Mouse (Mus musculus): ENCODE measurements around the gene Safb.
A peak's percentile ranks its signal among the peaks of the same experiment; 100 is the strongest.

The Safb gene

DNA sequence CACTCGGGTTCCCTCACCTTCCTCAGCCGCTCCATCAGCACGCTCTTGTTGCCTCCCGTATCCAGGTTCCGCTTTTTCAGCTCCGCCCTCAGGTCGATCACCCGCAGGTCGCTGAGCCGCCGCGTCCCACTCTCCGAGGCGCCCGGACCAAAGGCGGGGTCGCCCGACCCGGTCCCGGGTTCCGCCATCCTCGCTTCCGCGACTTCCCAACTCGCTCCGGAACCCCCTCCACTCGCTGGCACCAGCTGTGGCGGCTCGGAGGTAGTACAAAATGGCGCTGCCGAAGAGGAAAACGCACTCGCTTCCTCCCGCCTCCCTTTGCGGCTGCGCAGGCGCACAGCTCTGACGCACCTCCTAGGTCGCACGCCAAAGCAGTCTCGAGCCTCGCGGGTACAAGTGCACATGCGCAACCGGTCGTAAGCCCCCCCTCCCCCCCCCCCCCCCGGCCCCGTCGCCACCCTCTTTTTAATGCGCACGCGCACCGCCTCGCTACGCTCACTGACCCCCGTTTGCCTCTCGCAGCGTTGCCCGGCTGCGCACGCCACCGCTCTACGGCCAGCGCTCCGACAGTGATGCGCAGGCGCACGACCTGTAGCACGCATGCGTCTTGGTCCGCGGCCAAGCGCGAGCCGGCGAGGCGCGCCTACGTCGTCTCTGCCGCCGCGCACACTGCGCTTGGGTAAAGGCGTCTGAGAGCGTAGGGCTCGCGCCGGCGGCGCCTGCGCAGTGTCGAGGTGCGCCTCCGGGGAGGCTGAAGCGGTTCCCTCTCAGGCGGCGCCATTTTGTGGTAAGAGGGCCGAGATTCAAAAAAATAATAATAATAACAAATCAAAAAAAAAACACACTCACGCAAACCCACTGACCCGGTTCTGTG lies at the start of gene Safb, which contains the start of gene Safb2:
Gene Safb, plus strand, starts transcription at position 569 of the 874 bp plus-strand sequence.
Gene Safb2, minus strand, starts transcription at position 329 of the 874 bp plus-strand sequence.
- DNase-seq (ENCODE audit: low spot score in 2 of 2) = peak; percentile 99 to 100

DNA sequence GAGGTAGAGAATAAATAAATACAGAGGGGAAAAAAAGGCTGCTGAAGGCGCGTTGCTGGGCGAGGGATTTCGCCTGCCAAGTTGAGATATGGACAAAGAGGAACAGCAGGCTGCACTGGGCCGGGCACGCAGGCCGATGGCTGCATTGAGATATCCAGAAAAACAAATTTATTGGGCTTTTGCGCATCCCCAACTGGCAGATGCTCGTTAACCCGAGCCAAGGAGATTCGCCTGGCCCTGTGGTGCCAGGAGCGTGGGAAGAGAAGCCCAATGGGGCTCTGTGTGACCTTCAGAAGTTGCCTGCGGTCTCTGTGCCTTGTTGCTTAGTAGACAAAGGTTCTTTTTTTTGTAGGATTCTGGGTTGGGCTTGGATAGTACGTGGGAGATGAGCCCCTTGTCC lies 48.4 kb upstream of the Safb start:
- DNase-seq (ENCODE audit: low spot score in 2 of 2) = no peak

DNA sequence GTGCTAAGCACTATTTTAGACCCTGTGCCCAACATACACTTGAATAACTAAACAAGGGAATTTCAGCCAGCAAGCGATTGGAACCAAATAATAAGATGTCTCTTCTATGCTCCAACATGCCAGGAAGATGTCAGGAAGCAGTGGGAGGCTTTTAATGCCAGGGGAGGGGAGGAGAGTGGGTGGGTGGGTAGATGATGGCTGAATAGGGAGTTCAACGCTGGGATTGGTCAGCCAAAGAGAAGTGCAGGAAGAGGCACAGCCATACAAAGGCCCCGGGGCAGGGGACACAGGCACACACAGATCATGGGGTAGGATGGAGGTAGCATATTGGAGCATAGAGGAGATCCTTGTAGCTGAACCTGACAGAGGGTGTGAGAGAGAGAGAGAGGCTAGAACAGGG lies 47.8 kb upstream of the Safb start:
- DNase-seq (ENCODE audit: low spot score in 2 of 2) = no peak

DNA sequence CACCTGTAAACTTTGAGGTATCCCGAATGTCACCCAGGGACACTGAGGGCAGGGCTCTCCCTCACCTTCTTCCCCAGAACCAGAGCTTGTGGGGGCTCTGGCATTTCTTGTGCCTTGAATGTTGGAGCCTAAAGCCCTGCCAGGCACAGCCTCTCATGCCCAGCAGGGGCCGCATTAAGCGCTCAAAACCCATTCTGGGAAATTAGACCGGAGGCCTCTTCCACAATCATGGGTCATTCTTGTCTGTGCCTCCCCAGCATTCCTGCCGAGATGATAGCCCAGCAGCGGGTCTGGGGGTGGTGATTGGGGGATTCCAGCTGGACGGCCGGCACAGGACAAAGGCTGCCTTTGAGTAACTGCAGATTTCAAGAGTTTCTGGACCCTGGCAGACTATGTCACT lies 46.7 kb upstream of the Safb start:
- DNase-seq (ENCODE audit: low spot score in 2 of 2) = peak in 1 of 2 experiments; percentile 63

DNA sequence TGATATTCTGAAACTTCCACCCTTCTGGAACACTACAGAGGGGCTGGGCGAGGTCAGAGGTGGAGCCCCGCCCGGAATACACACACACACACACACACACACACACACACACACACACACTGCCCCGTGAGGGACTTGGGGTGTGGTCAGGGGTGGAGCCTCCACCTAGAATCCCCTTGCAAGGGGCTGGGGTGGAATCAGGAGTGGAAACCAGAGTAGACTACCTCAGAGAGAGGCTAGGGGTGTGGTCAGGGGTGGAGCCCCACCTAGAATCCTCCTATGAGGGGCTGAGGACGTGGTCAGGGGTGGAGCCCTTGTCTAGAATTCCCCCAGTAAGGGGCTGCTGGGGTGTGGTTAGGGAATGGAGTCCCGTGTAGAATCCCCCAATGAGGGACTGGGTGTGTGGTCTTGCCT lies 44.1 kb upstream of the Safb start:
- no peak for DNase-seq (ENCODE audit: low spot score in 2 of 2)

DNA sequence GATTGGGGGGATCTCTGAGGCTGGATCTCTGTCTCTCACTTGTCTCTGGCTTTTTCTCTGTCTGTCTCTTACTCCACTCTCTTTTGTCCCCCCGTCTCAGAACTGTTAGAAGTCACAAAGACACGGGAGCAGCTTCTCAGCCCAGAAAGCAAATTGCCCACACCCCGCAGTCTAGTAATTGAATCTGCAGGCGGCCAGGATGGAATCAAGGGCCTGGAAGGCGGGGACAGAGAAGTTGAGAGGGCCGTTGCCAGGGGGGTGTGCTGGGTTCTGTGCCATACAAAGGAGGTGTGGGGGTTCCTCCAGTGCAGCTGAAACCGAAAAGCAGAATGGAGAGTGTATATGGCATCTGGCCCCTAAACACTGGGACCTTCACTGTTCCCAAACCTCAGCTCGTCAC lies 41.9 kb upstream of the Safb start:
- no peak for DNase-seq (ENCODE audit: low spot score in 2 of 2)

DNA sequence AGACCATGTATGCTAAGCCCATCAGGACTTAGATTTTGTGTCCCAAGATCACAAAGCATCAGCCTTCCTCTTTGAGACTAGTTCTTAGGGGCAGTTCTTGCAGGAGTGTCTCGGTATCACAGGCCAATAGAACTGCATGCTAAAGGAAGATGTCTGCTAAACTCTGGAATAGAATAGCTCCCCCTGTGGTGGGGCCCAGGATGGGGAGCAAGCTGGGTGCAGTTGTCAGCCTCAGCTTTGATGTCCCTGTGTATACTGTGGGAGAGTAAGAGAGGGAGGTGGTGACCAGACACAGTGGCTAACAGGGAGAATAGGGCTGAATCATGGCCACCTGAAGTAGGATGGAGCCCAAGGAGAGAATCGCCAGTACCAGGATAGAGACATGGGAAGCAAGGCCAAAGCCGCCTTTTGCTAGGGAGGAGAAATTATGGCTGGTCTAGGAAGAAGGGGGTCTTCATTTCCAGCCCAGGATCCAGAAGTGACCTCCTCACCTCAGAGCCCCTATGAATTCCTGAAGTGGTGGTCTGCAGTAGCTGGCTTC lies 40.9 kb upstream of the Safb start:
- DNase-seq (ENCODE audit: low spot score in 2 of 2) = no peak

DNA sequence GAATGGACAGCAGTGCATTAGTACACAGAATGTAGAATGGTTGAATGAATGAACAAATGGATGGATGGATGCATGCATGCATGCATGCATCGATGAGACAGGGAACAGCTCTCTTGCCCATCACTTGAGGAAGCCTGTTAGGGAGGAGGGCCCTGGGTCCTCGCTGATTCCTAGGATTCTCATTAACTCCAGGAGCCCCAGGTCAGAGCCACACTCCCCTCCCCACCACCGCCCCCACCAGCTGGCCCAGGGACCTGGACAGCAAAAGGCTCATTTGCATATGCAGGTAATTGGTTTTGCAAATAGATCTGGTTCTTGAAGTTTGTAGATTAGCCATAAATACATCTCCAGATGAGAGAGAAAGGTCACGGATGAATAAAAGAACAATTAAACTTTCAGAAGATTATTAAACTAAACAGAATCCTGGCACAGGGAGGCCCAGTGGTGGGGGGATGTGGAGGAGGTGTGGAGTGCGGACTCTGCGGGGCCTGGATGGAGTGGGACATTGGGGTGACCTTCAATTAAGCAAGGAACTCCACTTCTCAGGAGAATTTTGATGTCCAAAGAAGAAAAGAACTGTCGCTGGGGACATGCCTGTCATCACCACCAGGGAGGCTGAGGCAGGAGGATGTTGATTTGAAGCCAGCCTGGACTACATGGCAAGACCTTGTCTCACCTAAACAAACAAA lies 39.8 kb upstream of the Safb start:
- no peak for DNase-seq (ENCODE audit: low spot score in 2 of 2)

DNA sequence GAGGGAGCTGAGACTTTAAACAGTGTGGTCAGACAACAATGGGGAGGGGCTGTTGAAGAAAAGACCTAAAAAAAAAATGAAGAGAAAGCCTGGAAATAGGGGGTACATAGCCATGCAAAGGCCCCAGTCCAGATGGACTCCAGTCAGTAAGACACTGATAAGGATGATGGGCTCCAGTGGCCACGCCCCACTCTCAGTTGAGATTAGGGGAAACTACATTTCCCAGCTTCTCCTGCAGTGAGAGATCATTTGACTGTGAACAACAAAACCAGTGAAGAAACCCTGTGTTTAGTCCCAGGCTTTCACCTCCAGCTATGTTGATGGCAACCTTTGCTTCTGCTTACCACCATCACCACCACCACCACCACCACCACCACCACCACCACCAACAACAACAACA lies 38.7 kb upstream of the Safb start:
- no peak for DNase-seq (ENCODE audit: low spot score in 2 of 2)

DNA sequence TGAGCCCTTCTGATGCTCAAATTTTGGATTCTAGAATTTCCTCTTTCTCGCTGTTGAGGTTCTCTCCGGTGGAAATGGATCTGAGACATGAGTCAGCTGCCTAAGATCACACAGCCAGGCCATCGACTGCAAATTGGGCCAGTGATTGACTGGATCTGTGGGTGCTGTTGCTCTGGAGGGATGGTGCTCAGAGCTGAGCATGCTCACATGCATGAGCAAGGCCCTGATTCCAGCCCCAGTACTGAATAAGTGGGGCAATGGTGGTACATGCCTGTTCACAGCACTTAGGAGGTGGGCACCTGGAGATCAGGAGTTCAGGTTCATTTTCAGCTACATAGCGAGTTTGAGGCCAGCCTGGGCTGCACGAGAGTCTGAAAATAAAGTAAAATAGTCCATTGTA lies 38.0 kb upstream of the Safb start:
- DNase-seq (ENCODE audit: low spot score in 2 of 2) = no peak

DNA sequence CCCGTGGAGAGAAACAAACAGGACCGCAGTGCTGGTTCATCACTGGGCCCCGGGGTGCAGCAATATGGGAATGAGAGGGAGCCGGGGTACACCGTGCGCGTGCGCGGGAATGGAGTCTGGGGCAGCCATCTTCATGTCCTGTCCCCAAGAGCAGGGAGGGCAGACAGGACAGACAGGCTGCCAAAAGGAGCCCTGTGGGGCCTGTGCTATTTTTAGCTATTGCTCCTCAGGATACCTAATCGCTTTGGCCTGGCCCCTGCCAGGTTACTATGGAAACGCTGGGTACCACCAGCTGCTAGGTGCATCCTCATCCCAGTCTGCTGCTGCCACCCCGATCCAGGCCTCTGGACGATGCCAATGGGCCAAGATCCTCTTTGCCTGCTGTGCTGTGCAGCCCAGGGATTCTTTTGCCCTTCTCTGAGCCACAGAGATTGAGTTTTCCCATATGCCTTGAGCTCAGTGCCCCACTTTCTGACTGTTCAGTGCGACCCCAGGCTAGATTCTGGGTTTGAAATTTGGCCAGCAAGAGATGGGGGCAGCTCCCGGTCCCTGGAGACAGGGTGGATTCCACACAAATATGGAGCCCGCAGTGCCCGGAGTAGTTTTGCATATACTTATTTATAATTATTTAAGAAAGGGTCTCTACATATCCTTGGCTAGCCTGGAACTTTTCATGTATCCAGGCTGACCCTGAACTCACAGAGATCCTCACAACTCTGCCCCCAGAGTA lies 37.3 kb upstream of the Safb start:
- DNase-seq (ENCODE audit: low spot score in 2 of 2) = peak in 1 of 2 experiments; percentile 77

DNA sequence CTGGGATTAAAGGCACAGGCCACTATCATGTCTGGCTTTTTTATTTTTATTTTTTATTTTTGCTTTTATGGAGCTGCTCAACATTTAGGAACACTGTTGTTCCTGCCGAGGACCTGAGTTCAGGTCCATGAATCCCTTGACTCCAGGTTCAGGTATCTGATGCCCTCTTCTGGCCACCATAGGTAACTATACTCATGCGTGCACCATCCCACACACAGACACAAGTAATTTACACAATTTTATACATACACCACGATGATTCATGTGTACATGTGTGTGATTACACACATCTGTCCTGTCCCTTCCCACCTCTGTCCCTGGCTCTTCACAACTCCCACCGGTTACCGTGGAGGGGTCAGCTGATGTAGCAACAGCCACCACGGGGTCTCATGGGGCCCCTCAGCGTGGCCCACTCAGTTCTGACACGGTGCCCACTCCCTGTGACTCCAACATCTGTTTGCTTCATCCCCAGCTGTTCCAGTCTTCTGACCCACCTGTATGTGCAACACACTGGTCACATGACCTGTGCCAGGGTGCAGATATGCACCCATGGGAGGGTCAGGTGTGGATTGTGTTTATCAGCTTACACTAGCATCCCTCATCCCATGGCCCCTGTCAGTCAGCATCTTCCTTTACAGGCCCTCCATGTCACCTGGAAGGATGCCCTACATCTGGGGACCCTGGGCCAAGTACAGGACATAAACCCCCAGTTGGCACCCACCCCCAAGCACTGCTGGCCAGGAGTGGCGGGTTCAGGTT lies 36.6 kb upstream of the Safb start:
- peak in 1 of 2 experiments; percentile 12 for DNase-seq (ENCODE audit: low spot score in 2 of 2)

DNA sequence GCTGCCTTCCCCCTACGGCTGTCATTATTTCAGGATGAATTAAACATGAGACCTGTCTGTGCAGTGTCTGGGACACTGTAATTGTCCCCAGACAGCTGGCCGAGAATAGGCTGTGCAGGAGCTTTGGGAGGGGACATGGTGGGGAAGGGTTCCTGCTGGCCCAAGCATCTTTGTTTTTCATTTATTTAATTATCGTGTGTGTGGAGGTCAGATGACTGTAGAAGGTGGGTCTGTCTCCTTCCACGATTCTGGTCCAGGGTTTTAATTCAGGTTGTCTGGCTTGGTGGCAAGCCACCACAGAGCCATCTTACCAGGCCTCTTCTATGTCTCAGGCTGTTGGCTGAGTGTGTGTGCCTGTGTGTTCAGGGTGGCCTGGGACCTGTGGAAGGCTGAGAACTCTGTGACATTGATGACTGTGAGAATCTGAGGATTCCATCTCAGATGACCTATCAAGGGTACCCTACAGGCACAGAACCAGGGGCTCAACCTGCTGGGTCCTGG lies 36.0 kb upstream of the Safb start:
- no peak for DNase-seq (ENCODE audit: low spot score in 2 of 2)

DNA sequence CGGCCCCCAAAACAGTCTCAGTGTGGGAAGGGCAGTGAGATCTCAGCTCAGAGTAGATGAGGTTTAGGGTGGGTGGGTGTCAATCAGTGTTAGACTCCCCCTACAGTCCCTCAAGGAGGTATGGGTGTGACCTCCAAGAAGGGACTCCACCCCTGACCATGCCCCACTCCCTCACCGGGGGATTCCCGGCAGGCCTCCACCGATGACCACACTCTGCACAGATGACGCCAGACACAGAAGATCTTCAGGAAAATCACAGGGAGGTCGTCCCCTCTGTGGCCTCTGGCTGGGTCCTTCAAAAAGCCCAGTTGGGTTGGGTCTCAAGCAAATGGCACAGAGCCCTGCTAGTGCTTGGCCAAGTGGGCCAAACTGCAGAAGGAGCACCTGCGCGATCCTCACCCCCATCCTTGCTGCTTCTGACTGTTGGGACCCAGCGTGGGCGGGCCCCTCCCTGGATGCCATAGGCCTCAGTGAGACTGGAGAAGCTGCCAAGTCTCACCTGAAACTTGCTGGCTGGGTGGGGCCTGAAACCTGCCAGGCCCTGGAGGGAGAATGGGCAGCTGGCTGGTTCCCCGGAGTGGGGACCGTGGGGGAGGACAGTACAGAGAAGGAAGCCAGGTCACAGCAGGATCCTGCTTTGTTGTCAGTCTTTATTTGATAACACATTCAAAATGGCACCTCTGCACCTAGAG lies 33.7 kb upstream of the Safb start:
- peak; percentile 14 to 17 for DNase-seq (ENCODE audit: low spot score in 2 of 2)

DNA sequence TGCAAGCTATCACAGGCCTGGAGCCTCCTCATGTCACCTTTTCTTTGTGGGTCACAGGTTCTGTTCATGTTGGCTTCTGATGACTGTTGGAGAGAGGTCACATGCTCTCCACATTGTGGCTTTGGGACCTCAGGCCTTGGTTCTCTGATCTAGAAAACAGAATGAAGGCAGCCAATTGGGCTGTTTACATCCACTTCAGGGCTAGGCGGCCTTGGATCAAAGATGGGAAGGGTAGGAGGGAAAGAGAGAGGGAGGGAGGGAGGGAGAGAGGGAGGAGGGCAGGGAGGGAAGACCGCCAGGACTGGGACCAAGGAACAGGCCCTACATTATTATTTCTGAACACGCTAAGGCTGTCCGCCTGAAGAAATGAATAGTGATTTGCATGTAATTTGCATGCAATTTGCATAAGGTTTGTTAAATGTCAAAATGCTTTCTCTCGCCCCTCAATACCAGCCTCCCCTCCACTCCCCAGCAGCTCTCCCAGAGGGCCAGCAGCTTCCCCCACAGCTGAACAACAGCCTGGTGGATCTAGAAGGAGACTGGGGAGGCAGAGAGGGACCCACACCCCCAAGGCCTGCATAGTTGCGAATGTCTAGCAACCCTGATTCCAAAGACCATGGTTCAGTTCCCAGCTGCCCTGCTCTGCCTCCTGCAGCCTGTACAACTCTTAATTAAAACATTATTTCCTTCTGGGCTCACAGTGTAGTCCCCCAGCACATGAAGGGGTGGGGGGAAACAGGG lies 32.6 kb upstream of the Safb start:
- peak in 1 of 2 experiments; percentile 19 for DNase-seq (ENCODE audit: low spot score in 2 of 2)

DNA sequence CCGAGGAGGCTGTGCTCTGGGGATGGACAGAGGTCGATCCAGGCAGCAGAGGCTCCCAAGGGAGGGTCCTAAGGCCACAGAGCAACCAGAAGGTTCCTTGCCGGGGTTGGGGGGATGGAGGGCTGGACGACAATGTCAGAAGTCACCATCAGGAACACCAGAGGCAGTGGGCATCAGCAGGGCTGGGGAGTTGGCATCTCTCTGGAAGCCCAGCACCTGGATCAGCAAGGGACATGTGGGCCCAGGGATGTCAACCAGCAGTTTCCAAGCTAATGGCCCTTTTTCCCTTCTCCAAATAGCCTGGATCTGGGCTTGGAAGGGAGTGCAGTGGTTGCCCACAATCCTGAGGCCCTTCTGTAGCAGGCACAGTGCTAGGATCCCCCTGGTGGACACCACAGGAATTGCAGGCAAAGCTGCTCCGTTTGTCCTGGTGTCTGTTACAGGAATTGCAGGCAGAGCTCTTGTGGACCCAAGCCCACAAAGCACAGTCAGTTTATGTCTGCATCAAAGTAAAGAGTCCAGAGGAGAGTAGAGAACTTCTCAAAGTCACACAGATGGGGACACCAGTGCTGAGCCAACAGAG lies 31.8 kb upstream of the Safb start:
- peak; percentile 63 to 80 for DNase-seq (ENCODE audit: low spot score in 2 of 2)

DNA sequence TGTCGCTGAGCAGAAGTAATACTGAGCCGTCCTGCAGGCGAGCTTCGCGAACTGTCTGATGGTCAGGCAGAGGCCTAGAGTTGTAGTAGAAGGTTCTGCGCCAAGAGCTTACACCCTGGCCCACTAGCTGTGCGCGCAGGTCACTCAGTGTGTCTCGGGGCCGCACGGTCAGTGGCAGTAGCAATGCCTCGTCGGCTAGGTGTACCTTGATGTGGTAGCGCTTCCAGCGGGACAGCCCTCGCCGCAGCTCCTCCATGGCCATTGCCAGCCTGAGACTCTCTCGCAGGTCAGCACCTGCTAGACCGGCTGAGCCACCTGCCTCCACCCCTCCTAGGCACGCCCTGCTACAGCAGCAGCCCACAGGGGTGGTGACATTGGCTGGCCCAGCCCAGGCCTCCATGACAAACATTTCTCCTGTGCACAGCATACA lies 30.5 kb upstream of the Safb start, which contains the start of gene Gm20219:
Gene Gm20219, minus strand, starts transcription at position 266 of the 430 bp plus-strand sequence.
- no peak for DNase-seq (ENCODE audit: low spot score in 2 of 2)

DNA sequence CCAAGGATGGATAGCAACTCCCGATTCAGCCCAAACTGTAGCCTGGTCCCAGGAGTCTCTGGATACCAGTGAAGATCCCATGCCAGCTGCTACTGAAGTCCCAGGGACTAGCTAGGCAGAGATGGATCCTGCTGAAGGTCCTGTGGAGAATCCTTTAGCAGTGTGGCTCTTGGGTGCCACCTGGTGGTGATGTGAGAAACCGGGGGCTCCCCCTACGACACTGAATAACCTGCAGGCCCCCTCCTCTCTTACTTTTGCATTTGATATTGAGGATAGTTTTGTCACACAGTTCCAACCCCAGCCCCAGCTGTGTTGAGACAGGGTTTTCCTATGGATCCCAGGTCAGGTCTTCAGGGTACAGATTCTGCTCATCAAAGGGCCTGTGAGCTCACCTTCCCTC lies 26.2 kb upstream of the Safb start:
- DNase-seq (ENCODE audit: low spot score in 2 of 2) = peak; percentile 65 to 78

DNA sequence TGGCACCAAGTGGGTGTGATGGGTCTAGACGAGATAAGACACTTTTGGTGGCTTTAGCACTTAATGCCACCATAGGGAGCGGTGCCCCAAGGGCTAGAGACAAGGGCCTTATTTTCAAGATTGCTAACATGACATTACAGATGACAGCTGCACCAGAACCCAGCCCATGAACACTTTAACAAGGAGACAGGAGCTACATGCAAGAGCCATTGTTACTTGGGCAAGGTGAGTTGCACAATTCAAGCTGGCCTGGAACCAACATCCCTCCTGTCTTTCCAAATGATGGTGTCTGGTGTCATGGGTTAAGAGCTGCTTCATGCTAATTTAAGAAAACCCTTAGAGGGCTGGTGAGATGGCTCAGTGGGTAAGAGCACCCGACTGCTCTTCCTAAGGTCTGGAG lies 25.2 kb upstream of the Safb start:
- no peak for DNase-seq (ENCODE audit: low spot score in 2 of 2)
